Mouse (Mus musculus) heart, postnatal 0 days (tissue): ENCODE data around the gene Usp44.

ENCODE experiments used
- CTCF ChIP-seq: IDR thresholded peaks from 2 replicates; pipeline ENCODE4 v1.5.1; 2016; ENCODE audit warnings: antibody characterized with exemption, control low read depth, low read depth
- EP300 ChIP-seq: IDR thresholded peaks from 2 replicates; pipeline ENCODE4 v1.6.1; 2016; ENCODE audit warnings: antibody characterized with exemption, low read depth

DNA sequence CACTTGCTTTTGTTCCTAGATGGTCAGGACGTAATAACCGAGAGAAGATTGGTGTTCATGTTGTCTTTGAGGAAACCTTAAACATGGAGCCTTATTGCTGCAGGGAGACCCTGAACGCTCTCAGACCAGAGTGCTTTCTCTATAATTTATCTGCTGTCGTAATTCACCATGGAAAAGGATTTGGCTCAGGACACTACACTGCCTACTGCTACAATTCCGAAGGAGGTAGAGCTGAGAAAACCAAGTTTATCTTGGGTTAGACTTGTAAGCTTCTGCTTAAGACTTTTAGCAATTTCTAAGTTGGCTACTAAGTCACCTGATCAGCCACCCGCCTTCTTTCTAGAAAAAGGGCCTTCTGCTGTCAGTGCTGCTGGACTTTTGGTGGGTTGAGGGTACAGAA is 24.7 kb downstream of the Usp44 start:
- TF ChIP-seq EP300 (no peak), CTCF (no peak)
